Mouse (Mus musculus): ENCODE measurements around the gene Pank3. TPM values are rescaled to one million over a fixed set of nuclear protein-coding genes. Genes with fewer than 3 reads are reported as not detected.

The Pank3 gene
- total and polyA plus RNA-seq, 3 experiments: 4.8 to 21.8 (median 19.4) TPM

DNA sequence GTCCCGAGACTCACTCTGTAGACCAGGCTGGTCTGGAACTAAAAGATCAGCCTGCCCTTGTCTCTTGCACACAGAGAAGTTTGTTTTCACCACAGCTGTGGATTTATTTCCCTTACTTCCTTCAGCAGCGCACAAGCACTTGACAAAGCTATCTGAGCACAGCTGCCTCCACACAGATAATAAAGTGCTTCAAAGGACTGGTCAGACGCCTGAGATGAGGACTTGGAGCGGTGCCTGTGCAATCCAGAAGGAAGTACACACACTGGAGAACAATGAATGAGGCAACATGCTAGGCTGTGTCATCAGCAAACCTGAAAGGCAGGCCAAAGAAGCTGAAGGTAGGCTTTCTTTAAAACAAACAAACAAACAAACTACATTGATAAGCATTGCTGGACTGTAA, 62.9 kb downstream of the Pank3 start:
- intact Hi-C loops (cut with DNase I): loop anchor here (5.0 kb wide), 1 partner anchor 1000 kb away; the partner anchor contains the start of gene Spdl1
- H3K4me3 ChIP-seq: no peak overlapping the region
- H3K79me2 ChIP-seq (replicated peaks; ENCODE audit: control insufficient read depth, insufficient read depth, low read length): peaks cover 5% of the 10 kb centered on the region
- no peak for DNase-seq
- WGBS: 20% methylated on average over 4 of the region's 4 CpGs
- H3K9ac ChIP-seq (ENCODE audit: low read depth, low read length): no peak overlapping the region
- no peak for TF ChIP-seq CTCF (IDR thresholded peaks at IDR 0.05)
- TF ChIP-seq POLR2A (IDR thresholded peaks at IDR 0.05; ENCODE audit: insufficient read depth, low read depth, low read length): no peak
- TF ChIP-seq EP300 (IDR thresholded peaks at IDR 0.05; ENCODE audit: insufficient read depth, low read depth, low read length): no peak
- peaks cover 2% of the 10 kb centered on the region for H3K4me1 ChIP-seq (ENCODE audit: control insufficient read depth, insufficient read depth, low read length)
- no peaks in the 10 kb centered on the region for H3K27me3 ChIP-seq (ENCODE audit: control insufficient read depth, insufficient read depth, low read length)
- H3K36me3 ChIP-seq (ENCODE audit: control insufficient read depth, insufficient read depth, low read length): no peaks in the 10 kb centered on the region
- H3K27ac ChIP-seq: no peak overlapping the region

DNA sequence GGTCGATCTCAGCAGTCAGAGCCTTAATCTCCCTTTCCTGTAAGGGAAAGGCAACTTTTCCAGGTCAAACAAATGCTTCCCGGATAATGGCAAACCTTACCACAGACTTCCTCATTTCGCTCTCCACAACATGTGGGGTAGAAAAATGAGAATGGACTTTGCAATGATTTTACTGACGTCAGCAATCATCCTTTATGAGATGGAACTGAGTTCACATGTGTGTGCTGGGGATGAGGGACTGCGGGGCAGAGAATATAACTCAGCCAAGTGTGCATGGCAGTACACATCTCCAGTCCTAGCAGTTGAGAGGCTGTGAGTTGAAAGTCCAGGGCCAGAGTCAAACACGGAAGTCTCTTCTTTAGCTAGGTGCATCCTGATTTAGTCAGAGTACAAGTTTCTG, 64.0 kb downstream of the Pank3 start:
- no peak overlapping the region; the same call in 1 of the 2 replicates for H3K9ac ChIP-seq (ENCODE audit: low read depth, low read length)
- no peak overlapping the region for H3K27ac ChIP-seq
- no peaks in the 10 kb centered on the region for H3K27me3 ChIP-seq (ENCODE audit: control insufficient read depth, insufficient read depth, low read length)
- intact Hi-C loops (cut with DNase I): loop anchor here (5.0 kb wide), 1 partner anchor 1001 kb away; the partner anchor contains the start of gene Spdl1
- TF ChIP-seq POLR2A (IDR thresholded peaks at IDR 0.05; ENCODE audit: insufficient read depth, low read depth, low read length): no peak
- no peak for TF ChIP-seq EP300 (IDR thresholded peaks at IDR 0.05; ENCODE audit: insufficient read depth, low read depth, low read length)
- no peak for TF ChIP-seq CTCF (IDR thresholded peaks at IDR 0.05)
- H3K4me1 ChIP-seq (ENCODE audit: control insufficient read depth, insufficient read depth, low read length): peaks cover 2% of the 10 kb centered on the region
- no peak for DNase-seq
- H3K79me2 ChIP-seq (replicated peaks; ENCODE audit: control insufficient read depth, insufficient read depth, low read length): peaks cover 5% of the 10 kb centered on the region
- no peak overlapping the region; the same call in 1 of the 2 replicates for H3K4me3 ChIP-seq
- 55% methylated on average over 6 of the region's 6 CpGs for WGBS
- H3K36me3 ChIP-seq (ENCODE audit: control insufficient read depth, insufficient read depth, low read length): no peaks in the 10 kb centered on the region

GRCm38 (mm10) chr11:35834022-35834760, 64.9 kb downstream of the Pank3 start, which contains the start of gene Rars:
Rars (minus strand) TSS chr11:35834506.
- Histone ChIP-seq H3K4me3 (peak within 1 kb of the TSS; percentile 85), H3K36me3 (ENCODE audit: control insufficient read depth, insufficient read depth, low read length) (no peaks in the 10 kb centered on the region), H3K27me3 (ENCODE audit: control insufficient read depth, insufficient read depth, low read length) (no peaks in the 10 kb centered on the region), H3K27ac (peak within 1 kb of the TSS; percentile 54), H3K79me2 (replicated peaks; ENCODE audit: control insufficient read depth, insufficient read depth, low read length) (peaks cover 5% of the 10 kb centered on the region), H3K4me1 (ENCODE audit: control insufficient read depth, insufficient read depth, low read length) (peaks cover 2% of the 10 kb centered on the region), H3K9ac (ENCODE audit: low read depth, low read length) (peak within 1 kb of the TSS; percentile 87)
- DNase-seq: peak; percentile 93 to 94
- WGBS: 1% methylated on average over 46 of the region's 46 CpGs
- TF ChIP-seq CTCF (IDR thresholded peaks at IDR 0.05): peak; percentile 99
- TF ChIP-seq EP300 (IDR thresholded peaks at IDR 0.05; ENCODE audit: insufficient read depth, low read depth, low read length): peak; percentile 52; the same call in 1 of the 2 replicates
- peak; percentile 76 for TF ChIP-seq POLR2A (IDR thresholded peaks at IDR 0.05; ENCODE audit: insufficient read depth, low read depth, low read length)
- intact Hi-C loops (cut with DNase I): loop anchor here (2.0 to 5.0 kb wide), 3 partner anchors 63 to 1002 kb away; partner anchors contain the start of gene Spdl1

DNA sequence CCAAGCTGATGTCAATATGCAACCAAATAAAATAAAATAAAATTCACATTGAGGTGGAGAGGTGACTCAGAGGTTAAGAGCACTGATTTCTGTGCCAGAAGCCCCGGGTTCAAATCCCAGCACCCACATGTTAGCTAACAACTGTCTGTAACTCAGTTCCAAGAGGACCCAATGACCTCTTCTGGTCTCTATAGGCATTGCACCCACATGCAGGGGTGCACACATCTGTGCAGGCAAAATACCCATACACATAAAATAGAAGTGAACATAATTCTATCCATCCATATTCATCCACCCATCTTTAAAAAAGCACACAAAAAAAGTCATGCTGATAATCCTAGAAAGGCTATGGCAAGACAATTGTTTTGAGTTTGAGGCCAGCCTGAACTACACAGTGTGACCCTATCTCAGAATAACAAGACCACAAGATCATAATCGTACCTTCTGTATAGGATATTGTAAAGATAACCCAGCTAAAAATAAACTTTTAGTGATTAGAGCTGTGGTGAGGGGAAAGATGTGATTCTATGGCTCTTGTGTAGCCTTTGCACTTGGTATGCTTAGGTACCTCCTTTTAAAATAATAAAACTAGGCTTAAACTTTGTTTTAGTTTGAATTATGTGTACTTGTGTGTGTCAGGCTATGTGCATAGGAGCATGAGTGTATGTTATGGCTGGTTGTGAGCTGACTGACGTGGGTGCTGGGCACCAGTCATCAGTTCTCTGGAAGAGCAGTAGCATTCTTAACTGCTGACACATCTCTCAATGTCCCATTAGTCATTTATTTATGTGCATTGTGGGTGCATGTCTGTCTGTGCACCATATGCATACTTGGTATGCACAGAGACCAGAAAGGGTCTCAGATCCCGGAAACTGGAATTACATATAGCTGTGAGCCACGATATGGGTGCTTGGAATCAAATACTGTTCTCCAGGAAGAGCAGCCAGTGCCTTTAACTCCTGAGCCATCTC, 68.2 kb downstream of the Pank3 start:
- Histone ChIP-seq H3K27me3 (ENCODE audit: control insufficient read depth, insufficient read depth, low read length) (no peaks in the 10 kb centered on the region), H3K9ac (ENCODE audit: low read depth, low read length) (no peak overlapping the region), H3K27ac (peak overlapping the region; percentile 18; the same call in 1 of the 2 replicates), H3K4me1 (ENCODE audit: control insufficient read depth, insufficient read depth, low read length) (peaks cover 2% of the 10 kb centered on the region), H3K79me2 (replicated peaks; ENCODE audit: control insufficient read depth, insufficient read depth, low read length) (peaks cover 4% of the 10 kb centered on the region), H3K4me3 (no peak overlapping the region; the same call in 1 of the 2 replicates), H3K36me3 (ENCODE audit: control insufficient read depth, insufficient read depth, low read length) (no peaks in the 10 kb centered on the region)
- TF ChIP-seq EP300 (IDR thresholded peaks at IDR 0.05; ENCODE audit: insufficient read depth, low read depth, low read length) (no peak), CTCF (IDR thresholded peaks at IDR 0.05) (0 out of 2 replicates have a peak, but pooled peaks have one; percentile 12)
- 61% methylated on average over 5 of the region's 5 CpGs for WGBS
- intact Hi-C loops (cut with DNase I): no loop called here
- no peak for DNase-seq

GRCm38 (mm10) chr11:35838345-35839338, 69.4 kb downstream of the Pank3 start:
- 24% methylated on average over 28 of the region's 28 CpGs for WGBS
- intact Hi-C loops (cut with DNase I): no loop called here
- H3K9ac ChIP-seq (ENCODE audit: low read depth, low read length): peak overlapping the region; percentile 66

More at GRCm38 (mm10) chr11:35838345-35839338, 69.4 kb downstream of the Pank3 start:
- peak; percentile 90 to 93 for DNase-seq
- peaks cover 2% of the 10 kb centered on the region; the same call in 1 of the 2 replicates for H3K79me2 ChIP-seq (replicated peaks; ENCODE audit: control insufficient read depth, insufficient read depth, low read length)
- no peaks in the 10 kb centered on the region for H3K27me3 ChIP-seq (ENCODE audit: control insufficient read depth, insufficient read depth, low read length)
- no peaks in the 10 kb centered on the region for H3K36me3 ChIP-seq (ENCODE audit: control insufficient read depth, insufficient read depth, low read length)
- peak overlapping the region; percentile 48 for H3K4me3 ChIP-seq
- H3K27ac ChIP-seq: peak overlapping the region; percentile 18
- H3K4me1 ChIP-seq (ENCODE audit: control insufficient read depth, insufficient read depth, low read length): no peaks in the 10 kb centered on the region; the same call in 1 of the 2 replicates
- no peak for TF ChIP-seq CTCF (IDR thresholded peaks at IDR 0.05)
- peak; percentile 49 for TF ChIP-seq POLR2A (IDR thresholded peaks at IDR 0.05; ENCODE audit: insufficient read depth, low read depth, low read length)
- no peak for TF ChIP-seq EP300 (IDR thresholded peaks at IDR 0.05; ENCODE audit: insufficient read depth, low read depth, low read length)
